Mouse (Mus musculus) gastrocnemius, postnatal 4 days (tissue): ENCODE data around the gene Fcna. TPM values are rescaled to one million over a fixed set of nuclear protein-coding genes. Genes with fewer than 3 reads are reported as not detected.
A peak's percentile ranks its signal among the peaks of the same experiment; 100 is the strongest.

Source experiments
- DNase-seq, 2 experiments: peaks; one replicate each; pipeline ENCODE4 v3.0.0; 2021 to 2022; ENCODE audit warnings: low spot score in 2 of 2, mixed read lengths in 2 of 2
- total RNA-seq, 2 experiments: library from RNA; stranded (reverse); gene quantifications; 2 replicates each; pipeline ENCODE4 v1.2.3; 2021

Fcna gene
- total RNA-seq, 2 experiments from 2014 or later, result 9.7 to 14.3 TPM

- no peak for DNase-seq
Measured at GRCm38 (mm10) chr2:25616398-25616797, 11.4 kb downstream of the Fcna start.

- no peak for DNase-seq
Measured at GRCm38 (mm10) chr2:25608671-25609070, 19.2 kb downstream of the Fcna start.

GRCm38 (mm10) chr2:25607761-25608622 is 19.8 kb downstream of the Fcna start, which contains the start of gene Rabl6:
Gene Rabl6, minus strand, starts transcription at chr2:25608521.
- peak; percentile 81 to 89 for DNase-seq

GRCm38 (mm10) chr2:25602526-25602925 is 25.3 kb downstream of the Fcna start:
- no peak for DNase-seq

GRCm38 (mm10) chr2:25600037-25600436 is 27.8 kb downstream of the Fcna start:
- DNase-seq, result no peak

DNA sequence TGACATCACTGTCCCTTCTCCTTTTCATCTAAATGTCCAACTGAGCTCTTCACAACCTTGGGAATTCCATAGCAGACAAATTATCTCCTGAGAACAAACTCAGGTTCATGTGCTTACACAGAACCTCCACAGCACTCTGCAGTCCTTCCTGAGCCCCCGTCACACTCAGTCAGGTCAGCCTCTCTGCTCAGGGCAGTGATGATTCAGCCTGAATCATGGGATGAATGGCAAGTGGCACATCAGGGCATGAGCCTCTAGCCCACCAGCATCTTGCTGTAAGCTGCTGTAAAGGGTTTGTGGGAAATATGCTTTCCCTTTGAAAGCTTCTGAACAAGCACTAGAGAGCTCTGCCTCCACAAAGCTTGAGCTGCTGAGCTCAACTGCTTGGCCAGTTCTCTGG is 29.1 kb downstream of the Fcna start:
- DNase-seq, result no peak

DNA sequence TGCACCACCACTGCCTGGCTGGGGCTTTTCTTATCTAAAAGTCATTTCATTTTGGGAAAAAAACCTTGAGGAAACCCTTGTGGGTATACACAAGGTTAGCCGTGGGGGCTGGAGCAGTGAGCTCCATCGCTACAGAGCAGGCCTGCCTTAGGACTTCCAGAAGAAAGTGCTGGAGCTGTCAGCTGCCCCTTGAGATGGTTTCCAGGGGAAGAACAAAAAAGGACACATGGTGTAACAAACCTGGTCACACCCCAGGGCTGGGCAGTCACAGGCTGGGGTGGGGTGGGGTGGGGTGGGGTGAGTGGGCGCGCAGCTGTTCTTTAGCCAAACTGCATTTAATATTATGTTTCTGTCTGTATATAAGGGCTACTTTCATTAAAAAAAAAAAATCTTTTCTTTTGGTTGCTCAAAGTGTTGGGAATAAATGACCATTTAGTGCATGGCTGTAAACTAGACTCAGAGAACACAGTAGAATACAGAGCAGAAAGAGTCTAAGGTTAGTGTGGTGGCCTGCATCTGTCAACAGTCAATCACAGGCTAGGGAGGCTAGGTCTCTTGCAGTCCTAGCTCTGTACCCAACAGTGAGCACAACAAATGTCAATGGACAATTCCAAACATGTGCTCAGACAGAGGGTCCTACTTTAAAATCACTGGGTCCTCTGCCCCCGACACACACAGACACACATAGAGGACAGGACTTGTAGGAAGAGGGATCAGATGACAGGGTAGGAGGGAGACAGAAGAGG is 30.9 kb downstream of the Fcna start:
- no peak for DNase-seq

- DNase-seq, result no peak
Measured at GRCm38 (mm10) chr2:25591863-25592262, 36.0 kb downstream of the Fcna start.

DNA sequence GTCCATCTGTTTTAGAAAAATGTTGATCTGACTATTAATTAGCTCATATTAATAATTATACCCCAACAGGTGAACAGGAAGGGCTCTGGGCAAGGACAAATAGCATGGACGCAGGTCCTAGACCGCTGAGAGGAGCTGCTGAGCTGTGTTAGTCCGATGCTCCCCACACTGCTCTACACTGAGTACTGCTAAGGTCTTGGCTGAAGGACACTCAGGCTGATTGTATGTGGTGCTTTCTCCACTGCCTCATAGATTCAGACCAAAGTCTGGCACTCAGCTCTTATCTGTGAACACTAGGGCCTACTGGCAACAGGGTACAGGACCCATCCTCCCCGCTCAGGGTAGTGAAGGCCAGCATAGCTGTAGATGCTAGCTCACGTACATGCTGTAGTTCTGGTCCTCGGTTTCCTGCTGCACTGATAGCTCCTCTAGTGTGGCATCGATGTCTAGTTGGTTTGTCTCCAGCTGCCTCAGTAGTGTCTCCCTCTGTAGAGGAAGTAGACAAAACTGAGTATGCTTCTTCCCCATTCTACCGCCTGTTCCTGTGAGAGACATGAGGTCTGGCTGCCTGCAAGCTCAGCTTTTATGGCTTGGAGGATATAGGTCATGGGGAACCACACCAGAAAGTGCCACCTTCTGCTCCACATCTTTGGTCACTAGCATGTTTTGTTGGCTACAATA is 39.5 kb downstream of the Fcna start:
- no peak for DNase-seq

- no peak for DNase-seq
Measured at GRCm38 (mm10) chr2:25587290-25587689, 40.5 kb downstream of the Fcna start.

DNA sequence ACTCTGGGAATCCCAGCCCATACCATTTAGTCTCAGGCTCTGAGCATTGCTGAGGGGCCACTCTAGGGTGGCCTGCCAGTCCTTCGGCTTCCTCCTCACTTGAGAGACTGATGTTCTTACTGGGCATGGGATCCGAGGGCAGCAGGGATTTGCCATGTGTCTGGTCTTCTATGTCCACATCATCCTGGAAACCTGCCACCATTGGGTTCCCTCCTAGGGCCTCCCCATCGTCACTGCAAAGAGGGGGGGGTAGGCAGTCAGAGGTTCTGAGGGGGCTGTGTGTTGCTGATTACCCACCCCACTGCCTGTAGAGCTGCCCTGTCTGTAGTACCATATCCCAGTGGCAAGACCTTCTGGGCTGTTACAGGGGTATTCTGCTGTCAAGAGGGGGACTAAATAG is 42.2 kb downstream of the Fcna start:
- peak in 1 of 2 experiments; percentile 14 for DNase-seq

DNA sequence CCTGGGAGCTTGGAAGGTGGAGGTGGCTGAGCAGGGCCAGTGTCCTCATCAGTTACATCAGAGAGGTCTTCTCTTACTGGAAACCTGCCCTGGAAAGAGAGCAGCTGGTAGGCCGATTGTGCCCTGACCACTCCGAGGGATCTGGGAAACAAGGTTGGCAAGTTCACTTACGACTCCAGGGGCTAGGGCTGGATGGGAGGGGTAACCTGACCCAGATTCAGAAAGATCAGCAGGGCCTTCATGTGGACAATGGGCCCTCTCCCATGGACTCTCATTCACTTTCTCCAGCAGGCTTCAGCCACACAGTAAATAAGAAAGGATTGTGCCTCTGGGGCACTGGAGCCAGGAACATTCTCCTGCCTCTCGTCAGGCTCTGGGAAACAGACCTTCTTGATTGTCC is 43.0 kb downstream of the Fcna start:
- DNase-seq, result no peak

- no peak for DNase-seq
Measured at GRCm38 (mm10) chr2:25584152-25584551, 43.7 kb downstream of the Fcna start.

- DNase-seq, result no peak
Measured at GRCm38 (mm10) chr2:25583571-25583970, 44.3 kb downstream of the Fcna start.

DNA sequence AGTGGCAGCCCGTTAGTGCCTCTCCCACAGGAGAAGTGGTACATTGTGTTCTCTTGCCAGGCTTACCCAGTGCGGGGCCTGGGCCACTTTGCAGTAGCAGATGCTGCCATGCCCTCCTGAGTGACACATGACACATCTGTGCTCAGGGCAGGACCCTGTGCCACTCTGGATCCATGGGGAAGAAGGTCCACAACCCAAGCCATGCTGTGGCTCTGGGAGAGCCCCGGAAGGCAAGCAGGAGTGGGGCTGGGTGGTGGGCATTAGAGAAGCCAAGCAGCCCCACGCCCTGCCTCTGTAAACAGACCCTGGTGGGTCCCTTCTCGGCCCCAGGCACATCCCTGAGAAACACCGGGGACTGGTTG is 44.7 kb downstream of the Fcna start:
- DNase-seq, result no peak

GRCm38 (mm10) chr2:25582466-25583119 is 45.2 kb downstream of the Fcna start:
- no peak for DNase-seq

DNA sequence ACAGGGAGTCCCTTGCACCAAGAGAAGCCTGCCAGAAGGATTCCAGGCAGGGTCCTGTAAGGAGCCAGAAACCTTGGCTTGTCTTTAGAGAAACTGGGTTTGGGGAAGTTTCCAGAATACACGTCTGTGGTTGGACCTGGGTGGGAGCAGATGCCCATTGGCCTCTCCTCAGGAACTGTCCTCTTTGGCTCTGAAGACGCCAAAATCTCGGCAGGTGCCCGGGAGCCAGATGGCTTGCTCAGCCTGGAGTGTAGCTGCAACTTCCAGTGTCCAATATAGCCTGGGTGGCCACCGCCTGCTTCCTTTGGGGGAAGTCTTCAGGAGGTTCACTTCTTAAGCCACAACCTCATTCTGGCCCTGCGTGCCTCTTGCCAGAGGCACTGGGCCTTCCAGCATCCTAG is 45.9 kb downstream of the Fcna start:
- DNase-seq, result no peak

DNA sequence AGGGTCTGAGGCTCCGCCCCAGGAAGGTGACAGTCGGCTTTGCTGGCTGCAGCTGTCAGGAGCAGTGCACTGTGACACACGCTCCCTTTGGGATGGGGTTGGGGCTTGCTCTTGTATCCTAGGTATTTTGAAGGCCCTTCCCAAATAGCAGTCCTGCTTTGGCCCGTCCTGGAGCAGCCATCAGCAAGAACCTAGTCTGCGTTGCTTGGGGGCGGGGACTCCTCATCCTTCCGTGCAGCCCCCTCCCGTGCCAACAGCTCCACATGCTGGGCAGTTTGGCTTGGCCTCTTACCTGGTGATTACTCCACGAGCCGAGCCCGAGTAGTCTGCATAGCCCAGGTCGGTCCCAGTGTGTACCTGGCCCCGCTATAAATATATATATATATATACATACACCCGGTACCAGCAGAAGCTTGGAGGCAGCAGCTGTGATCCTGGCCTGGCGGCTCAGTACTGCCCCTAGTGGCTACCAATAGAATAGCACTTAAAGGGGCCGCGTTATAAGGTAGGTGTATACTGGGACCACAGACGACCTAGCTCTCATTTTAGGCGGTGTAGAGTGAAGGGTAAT is 46.5 kb downstream of the Fcna start, which contains the start of gene Ajm1:
TSS of gene Ajm1 (minus strand) at position 464 of the 571 bp plus-strand sequence.
- no peak for DNase-seq

DNA sequence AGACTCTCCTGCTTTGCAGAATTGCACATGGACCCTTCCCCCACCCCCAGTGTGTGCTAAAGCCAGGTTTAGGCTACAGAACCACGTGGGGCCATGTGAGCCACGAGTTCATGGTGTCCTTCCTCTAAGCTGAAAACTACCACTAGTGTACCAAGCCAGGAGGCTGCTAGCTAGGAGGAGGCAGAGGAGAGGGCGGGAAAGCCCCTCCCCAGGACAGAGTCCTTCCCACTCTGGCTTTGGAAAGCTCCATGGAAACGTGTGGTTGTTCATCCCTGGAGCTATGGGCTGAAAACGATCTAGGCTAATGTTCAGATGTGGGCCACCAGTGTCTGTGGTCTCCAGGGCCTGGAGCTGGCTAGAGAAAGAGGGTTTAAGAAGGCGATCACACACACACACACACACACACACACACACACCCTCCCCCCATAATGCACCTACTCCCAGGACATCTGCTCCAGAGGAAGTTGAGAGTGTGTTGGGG is 47.2 kb downstream of the Fcna start:
- DNase-seq, result no peak

DNA sequence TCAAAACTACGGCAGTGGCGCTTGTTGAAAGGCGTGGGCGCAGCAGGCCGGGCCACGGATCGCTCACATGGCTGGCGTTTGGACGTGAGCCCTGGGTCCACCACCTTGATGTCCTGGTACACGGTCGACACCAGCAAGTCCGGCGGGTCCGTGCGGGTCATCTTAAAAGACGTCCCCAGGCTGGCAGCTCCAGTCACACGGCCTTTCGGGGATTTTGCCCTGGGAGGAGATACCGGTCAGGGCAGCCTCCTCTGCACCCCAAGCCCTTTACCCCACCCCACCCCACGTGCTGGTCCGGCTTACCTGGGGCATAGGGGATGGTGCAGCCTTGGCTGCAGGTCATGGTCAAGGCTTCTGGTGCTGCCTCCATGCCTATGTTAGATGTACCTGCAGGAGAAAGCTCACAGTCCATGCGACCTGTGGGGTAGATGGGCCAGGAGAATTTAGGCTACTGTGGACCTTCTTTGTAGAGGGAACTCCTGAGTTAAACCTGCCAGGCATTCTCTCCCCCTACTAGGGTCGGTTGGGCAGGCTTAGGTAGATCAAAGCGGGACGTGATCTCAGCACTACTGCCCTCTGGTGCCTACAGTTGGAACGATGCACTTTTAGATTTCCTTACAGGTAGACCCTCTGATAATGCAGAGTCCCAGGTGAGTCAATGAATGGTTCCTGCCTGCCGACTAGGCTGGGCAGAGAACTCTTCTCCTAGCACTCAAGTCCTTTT is 47.9 kb downstream of the Fcna start:
- DNase-seq, result no peak
